Mouse (Mus musculus): ENCODE results near the gene AC170998.1. TPM values are rescaled to one million over a fixed set of nuclear protein-coding genes. Genes with fewer than 3 reads are reported as not detected.

The AC170998.1 gene
- 0.95 and 1.1 TPM in 2 replicates for polyA plus RNA-seq (2014; fragmentation: Nextera tagmentation; extraction: Ambion mirVana)

DNA sequence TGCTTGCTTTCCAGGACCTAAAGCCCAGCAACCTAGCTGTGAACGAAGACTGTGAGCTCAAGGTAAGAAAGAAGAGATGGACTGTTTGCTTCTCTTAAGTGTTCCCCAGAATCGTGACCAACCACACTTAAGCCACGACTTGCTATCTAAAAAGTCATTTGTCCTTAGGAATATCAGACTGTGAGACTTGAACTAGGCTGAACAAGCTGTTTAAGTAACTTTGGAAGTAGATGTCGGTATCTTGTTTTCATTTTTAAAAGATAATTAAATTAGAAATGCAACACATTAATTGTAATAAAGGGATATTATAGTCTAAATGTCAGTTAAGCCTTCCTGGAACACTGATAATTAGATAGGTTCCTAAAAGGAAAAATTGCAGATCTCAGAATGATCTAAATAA, at the start of gene AC170998.1:
TSS of gene AC170998.1 (plus strand) at position 301 of the 400 bp plus-strand sequence.
- no peak for DNase-seq (ENCODE audit: low spot score)
- Histone ChIP-seq H3K27me3 (ENCODE audit: control insufficient read depth, insufficient read depth, low read length) (no peaks in the 10 kb centered on the region), H3K9ac (ENCODE audit: low read length) (no peak within 1 kb of the TSS), H3K4me2 (ENCODE audit: low read depth) (no peak within 1 kb of the TSS), H3K4me3 (ENCODE audit: low read depth, low read length) (no peak within 1 kb of the TSS), H3K4me1 (ENCODE audit: control insufficient read depth, insufficient read depth, low read length) (no peaks in the 10 kb centered on the region), H3K27ac (ENCODE audit: low read depth, low read length) (no peak within 1 kb of the TSS), H3K9me3 (ENCODE audit: control insufficient read depth, low read length) (no peaks in the 10 kb centered on the region), H3K36me3 (ENCODE audit: control insufficient read depth, insufficient read depth, low read length) (peaks cover 8% of the 10 kb centered on the region)
- WGBS = 96% methylated on average over 4 of the region's 4 CpGs
- ATAC-seq (ENCODE audit: insufficient read depth, low FRiP score, low TSS enrichment) = no peak

DNA sequence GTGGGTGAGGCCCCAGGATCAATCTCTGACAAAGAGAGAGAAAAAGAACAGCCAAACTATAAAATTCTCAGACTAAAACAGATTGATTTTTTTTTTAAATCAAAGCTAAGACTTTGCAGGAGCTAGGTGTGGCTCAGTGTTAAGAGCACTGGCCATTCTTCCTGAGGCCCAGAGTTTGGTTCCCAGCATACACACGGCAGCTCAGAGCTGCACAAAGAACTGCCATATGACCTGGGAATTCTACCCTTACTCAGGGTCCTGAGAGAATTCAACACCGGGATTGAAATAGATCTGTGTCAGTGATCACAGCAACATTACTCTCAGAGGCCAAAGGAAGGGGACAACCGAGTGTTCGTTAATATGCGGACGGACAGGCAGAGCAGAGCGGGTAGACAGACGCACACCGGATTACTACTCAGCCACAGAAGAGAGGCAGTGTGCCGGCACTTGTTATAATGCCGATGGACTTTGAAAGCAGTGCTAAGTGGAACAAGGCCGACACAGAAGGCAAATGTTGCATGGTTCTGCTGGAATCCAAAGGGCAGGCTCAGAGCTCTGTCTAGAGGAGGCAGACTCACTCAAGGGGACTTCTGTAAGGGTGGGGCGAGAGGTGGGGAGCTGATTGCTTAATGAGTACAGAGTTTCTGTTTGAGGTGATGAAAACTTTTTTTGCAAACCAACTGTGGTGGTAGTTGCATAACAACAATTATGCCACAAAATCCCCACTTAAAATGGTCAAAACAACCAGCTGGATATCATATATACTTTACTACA, 43.4 kb upstream of the AC170998.1 start:
- Histone ChIP-seq H3K4me1 (ENCODE audit: control insufficient read depth, insufficient read depth, low read length) (no peaks in the 10 kb centered on the region), H3K4me2 (ENCODE audit: low read depth) (no peak overlapping the region), H3K9ac (ENCODE audit: low read length) (no peak overlapping the region), H3K36me3 (ENCODE audit: control insufficient read depth, insufficient read depth, low read length) (no peaks in the 10 kb centered on the region), H3K27me3 (ENCODE audit: control insufficient read depth, insufficient read depth, low read length) (no peaks in the 10 kb centered on the region), H3K27ac (ENCODE audit: low read depth, low read length) (no peak overlapping the region), H3K4me3 (ENCODE audit: low read depth, low read length) (no peak overlapping the region), H3K9me3 (ENCODE audit: control insufficient read depth, low read length) (no peaks in the 10 kb centered on the region)
- ATAC-seq (ENCODE audit: insufficient read depth, low FRiP score, low TSS enrichment) = no peak
- no peak for DNase-seq (ENCODE audit: low spot score)
- WGBS = 88% methylated on average over 13 of the region's 13 CpGs

DNA sequence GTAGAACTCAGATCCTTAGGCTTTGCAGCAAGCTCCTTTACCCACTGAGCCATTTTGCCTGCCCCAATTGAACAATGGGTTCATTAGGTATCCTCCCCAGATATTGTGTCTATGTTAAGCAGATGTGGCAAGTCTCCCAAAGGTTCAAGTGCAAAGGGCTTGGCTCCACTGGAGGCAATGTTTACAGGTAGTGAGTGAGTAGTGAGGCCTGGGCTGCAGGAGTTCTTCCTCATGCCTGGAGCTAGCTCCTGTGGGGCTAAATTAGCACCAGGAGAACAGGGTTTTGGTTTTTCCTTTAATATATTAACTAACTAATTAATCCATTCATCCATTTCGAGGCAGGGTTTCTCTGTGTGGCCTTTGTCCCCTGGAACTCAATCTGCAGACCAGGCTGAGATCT, 42.3 kb upstream of the AC170998.1 start:
- H3K9me3 ChIP-seq (ENCODE audit: control insufficient read depth, low read length) = no peaks in the 10 kb centered on the region
- 75% methylated on average over 1 of the region's 1 CpGs for WGBS
- H3K36me3 ChIP-seq (ENCODE audit: control insufficient read depth, insufficient read depth, low read length) = no peaks in the 10 kb centered on the region
- H3K27me3 ChIP-seq (ENCODE audit: control insufficient read depth, insufficient read depth, low read length) = no peaks in the 10 kb centered on the region
- DNase-seq (ENCODE audit: low spot score) (no peak), ATAC-seq (ENCODE audit: insufficient read depth, low FRiP score, low TSS enrichment) (no peak)
- no peak overlapping the region for H3K9ac ChIP-seq (ENCODE audit: low read length)
- H3K4me1 ChIP-seq (ENCODE audit: control insufficient read depth, insufficient read depth, low read length) = no peaks in the 10 kb centered on the region
- no peak overlapping the region for H3K4me2 ChIP-seq (ENCODE audit: low read depth)
- H3K27ac ChIP-seq (ENCODE audit: low read depth, low read length) = no peak overlapping the region
- no peak overlapping the region for H3K4me3 ChIP-seq (ENCODE audit: low read depth, low read length)

DNA sequence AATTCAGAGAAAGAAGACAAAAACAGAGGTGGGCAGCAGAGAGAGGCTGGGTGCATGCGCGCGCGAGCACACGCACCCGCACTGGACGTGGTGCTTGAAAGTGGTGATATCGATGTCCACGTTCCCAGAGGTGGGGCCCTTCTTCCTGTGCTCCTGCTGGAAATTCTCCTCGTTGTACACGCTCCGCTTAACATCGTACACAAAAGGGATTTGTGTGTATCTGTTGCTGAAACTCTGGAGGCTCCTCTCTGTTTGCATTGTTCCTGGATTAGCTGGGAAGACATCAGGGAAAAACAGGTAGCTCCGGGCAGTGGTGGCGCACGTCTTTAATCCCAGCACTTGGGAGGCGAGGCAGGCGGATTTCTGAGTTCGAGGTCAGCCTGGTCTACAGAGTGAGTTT, 41.3 kb upstream of the AC170998.1 start:
- Histone ChIP-seq H3K36me3 (ENCODE audit: control insufficient read depth, insufficient read depth, low read length) (no peaks in the 10 kb centered on the region), H3K4me1 (ENCODE audit: control insufficient read depth, insufficient read depth, low read length) (0 out of 2 replicates have a peak, but pooled peaks cover 3% of the 10 kb centered on the region), H3K9ac (ENCODE audit: low read length) (no peak overlapping the region), H3K27ac (ENCODE audit: low read depth, low read length) (no peak overlapping the region), H3K9me3 (ENCODE audit: control insufficient read depth, low read length) (no peaks in the 10 kb centered on the region), H3K27me3 (ENCODE audit: control insufficient read depth, insufficient read depth, low read length) (peaks cover 4% of the 10 kb centered on the region; the same call in 1 of the 2 replicates), H3K4me3 (ENCODE audit: low read depth, low read length) (no peak overlapping the region), H3K4me2 (ENCODE audit: low read depth) (no peak overlapping the region)
- WGBS = 79% methylated on average over 19 of the region's 19 CpGs
- DNase-seq (ENCODE audit: low spot score) (no peak), ATAC-seq (ENCODE audit: insufficient read depth, low FRiP score, low TSS enrichment) (no peak)

DNA sequence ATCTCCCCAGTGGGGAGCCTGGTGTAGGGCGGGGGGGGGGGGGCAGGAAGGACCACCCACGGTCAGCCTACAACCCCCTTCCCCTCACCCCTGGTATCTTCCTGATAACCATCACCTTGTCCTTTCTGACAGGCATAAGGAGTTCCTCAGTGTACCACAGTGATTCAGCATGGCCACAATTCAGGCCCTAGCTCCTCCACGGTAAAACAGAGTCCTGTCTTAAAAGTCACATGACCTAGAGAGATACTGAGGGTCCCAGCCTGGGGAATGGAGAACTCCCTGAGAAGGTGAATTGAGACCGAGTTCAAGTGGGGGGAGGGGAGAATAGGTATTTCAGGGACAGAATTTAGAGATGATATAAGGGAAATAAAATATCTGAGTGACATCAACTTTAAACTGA, 38.5 kb upstream of the AC170998.1 start:
- Histone ChIP-seq H3K4me2 (ENCODE audit: low read depth) (no peak overlapping the region), H3K36me3 (ENCODE audit: control insufficient read depth, insufficient read depth, low read length) (no peaks in the 10 kb centered on the region), H3K4me3 (ENCODE audit: low read depth, low read length) (no peak overlapping the region), H3K27me3 (ENCODE audit: control insufficient read depth, insufficient read depth, low read length) (peaks cover 4% of the 10 kb centered on the region; the same call in 1 of the 2 replicates), H3K9me3 (ENCODE audit: control insufficient read depth, low read length) (no peaks in the 10 kb centered on the region), H3K9ac (ENCODE audit: low read length) (no peak overlapping the region), H3K27ac (ENCODE audit: low read depth, low read length) (no peak overlapping the region), H3K4me1 (ENCODE audit: control insufficient read depth, insufficient read depth, low read length) (peaks cover 6% of the 10 kb centered on the region; the same call in 1 of the 2 replicates)
- DNase-seq (ENCODE audit: low spot score) = no peak
- WGBS = 48% methylated on average over 4 of the region's 4 CpGs
- no peak for ATAC-seq (ENCODE audit: insufficient read depth, low FRiP score, low TSS enrichment)

DNA sequence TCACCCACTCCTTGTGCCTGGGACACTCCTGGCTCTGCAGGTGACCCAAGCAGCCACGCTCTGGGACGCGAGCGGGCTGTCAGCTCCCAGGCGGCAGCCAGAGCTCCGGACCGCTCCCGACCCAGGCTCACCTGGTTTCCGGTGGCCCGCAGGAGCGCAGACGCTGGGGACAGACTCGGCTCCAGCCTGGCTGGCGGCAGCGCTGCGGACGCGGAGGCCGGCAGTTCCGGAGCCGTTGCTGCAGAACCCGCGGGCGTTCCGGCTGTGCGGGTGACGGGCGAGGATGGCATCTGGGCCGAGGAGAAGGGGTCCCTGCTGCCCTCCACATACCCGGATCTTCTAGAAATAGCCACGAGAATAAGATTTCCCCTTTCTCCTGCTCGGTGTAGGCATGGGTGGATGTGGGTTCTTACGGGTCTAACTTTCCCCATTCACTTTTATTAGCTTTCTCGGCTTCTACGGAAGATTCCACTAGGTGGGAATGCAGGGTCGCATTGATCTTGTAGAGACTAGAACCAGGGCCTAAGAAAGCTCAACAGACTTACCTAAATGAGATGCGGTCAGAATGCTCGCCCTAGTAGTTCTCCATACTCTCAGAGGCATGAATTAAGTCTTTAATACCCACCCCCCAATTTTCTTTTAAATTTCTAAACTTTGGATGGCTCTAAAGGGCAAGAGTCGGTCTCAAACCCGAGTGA, 36.1 kb upstream of the AC170998.1 start, which contains the start of gene Slc26a8:
TSS of gene Slc26a8 (minus strand) at position 648 of the 698 bp plus-strand sequence.
- H3K27ac ChIP-seq (ENCODE audit: low read depth, low read length) = 0 out of 2 replicates have a peak within 1 kb of the TSS, but pooled peaks have one; percentile 14
- peaks cover 17% of the 10 kb centered on the region for H3K4me1 ChIP-seq (ENCODE audit: control insufficient read depth, insufficient read depth, low read length)
- peaks cover 4% of the 10 kb centered on the region; the same call in 1 of the 2 replicates for H3K27me3 ChIP-seq (ENCODE audit: control insufficient read depth, insufficient read depth, low read length)
- peak within 1 kb of the TSS; percentile 97 for H3K4me3 ChIP-seq (ENCODE audit: low read depth, low read length)
- no peaks in the 10 kb centered on the region for H3K9me3 ChIP-seq (ENCODE audit: control insufficient read depth, low read length)
- DNase-seq (ENCODE audit: low spot score) (peak; percentile 31), ATAC-seq (ENCODE audit: insufficient read depth, low FRiP score, low TSS enrichment) (no peak)
- peak within 1 kb of the TSS; percentile 68 for H3K9ac ChIP-seq (ENCODE audit: low read length)
- H3K36me3 ChIP-seq (ENCODE audit: control insufficient read depth, insufficient read depth, low read length) = no peaks in the 10 kb centered on the region
- peak within 1 kb of the TSS; percentile 69 for H3K4me2 ChIP-seq (ENCODE audit: low read depth)
- WGBS = 10% methylated on average over 40 of the region's 40 CpGs

DNA sequence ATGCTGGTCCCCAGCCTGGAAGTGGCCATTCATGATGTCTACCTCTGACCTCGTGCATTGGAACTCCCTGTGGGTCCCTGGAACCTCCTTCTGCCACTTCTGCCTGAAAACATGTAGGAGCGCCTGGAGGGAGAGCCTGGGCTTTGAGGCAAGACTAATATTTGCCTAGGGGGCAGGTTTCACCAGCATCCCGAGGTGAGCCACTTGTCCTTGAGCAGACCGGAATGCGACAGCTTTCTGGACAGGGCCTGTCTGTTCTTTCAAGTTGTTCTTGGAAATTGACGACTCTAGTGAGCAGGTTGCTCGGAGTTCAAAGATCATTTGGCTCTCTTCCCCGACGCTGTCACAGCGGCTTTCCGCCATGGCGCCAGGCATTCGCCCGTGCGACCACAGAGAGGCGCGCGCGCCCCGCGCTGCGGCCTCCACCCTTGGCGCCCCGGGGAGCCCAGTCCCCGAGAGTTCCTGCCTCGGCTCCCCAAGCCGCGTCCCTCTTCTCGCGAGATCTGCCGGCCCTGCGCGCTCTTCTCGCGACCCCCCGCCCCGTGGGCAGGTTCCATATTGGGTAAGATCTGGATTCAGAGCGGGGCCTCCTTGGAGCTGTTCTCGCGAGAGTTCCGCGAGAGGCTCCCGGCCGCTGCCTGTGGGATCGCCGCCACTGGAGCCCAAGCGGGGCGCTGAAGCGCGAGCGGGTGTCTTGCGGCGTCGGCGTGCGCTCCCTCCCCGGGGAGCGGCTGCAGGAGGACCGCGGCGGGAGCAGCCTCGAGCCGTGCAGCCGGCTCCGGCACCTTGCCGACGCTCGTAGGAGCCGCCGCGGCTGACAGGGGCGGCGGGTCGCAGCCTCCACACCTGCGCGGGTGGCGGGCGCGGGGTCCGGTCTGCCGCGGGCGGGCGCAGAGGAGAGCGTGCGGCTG, 34.9 kb upstream of the AC170998.1 start, which contains the start of gene Mapk14:
TSS of gene Mapk14 (plus strand) at position 554 of the 911 bp plus-strand sequence.
- H3K27me3 ChIP-seq (ENCODE audit: control insufficient read depth, insufficient read depth, low read length) = peaks cover 4% of the 10 kb centered on the region; the same call in 1 of the 2 replicates
- H3K9ac ChIP-seq (ENCODE audit: low read length) = peak within 1 kb of the TSS; percentile 92
- ATAC-seq (ENCODE audit: insufficient read depth, low FRiP score, low TSS enrichment) (peak; percentile 92), DNase-seq (ENCODE audit: low spot score) (peak; percentile 100)
- peak within 1 kb of the TSS; percentile 97 for H3K4me3 ChIP-seq (ENCODE audit: low read depth, low read length)
- under 1% methylated on average over 72 of the region's 86 CpGs for WGBS
- H3K36me3 ChIP-seq (ENCODE audit: control insufficient read depth, insufficient read depth, low read length) = no peaks in the 10 kb centered on the region
- H3K4me1 ChIP-seq (ENCODE audit: control insufficient read depth, insufficient read depth, low read length) = peaks cover 17% of the 10 kb centered on the region
- peak within 1 kb of the TSS; percentile 49 for H3K4me2 ChIP-seq (ENCODE audit: low read depth)
- H3K9me3 ChIP-seq (ENCODE audit: control insufficient read depth, low read length) = no peaks in the 10 kb centered on the region
- peak within 1 kb of the TSS; percentile 94 for H3K27ac ChIP-seq (ENCODE audit: low read depth, low read length)

All from neural tube, embryonic 11.5 days (tissue).